Mouse (Mus musculus): ENCODE measurements around the gene Olfr1423. TPM values are rescaled to one million over a fixed set of nuclear protein-coding genes. Genes with fewer than 3 reads are reported as not detected.
"Not testable (repeated sequence)": the region's sequence is repeated elsewhere in the genome, so short reads cannot be mapped to it uniquely, and the experiment has no call there.

Olfr1423 gene
- total RNA-seq, 2 experiments from 2014 or later = not detected

- DNase-seq (ENCODE audit: low spot score in 2 of 2) = peak in 1 of 2 experiments; percentile 32
Measured at GRCm38 (mm10) chr19:12007105-12007931, 33.8 kb downstream of the Olfr1423 start.

GRCm38 (mm10) chr19:12006361-12006947 is 34.7 kb downstream of the Olfr1423 start:
- DNase-seq (ENCODE audit: low spot score in 2 of 2) = no peak

GRCm38 (mm10) chr19:12005376-12006360 is 35.4 kb downstream of the Olfr1423 start:
- DNase-seq (ENCODE audit: low spot score in 2 of 2) = peak; percentile 57 to 63

GRCm38 (mm10) chr19:12004216-12005008 is 36.7 kb downstream of the Olfr1423 start:
- no peak for DNase-seq (ENCODE audit: low spot score in 2 of 2)

- no peak for DNase-seq (ENCODE audit: low spot score in 2 of 2)
Measured at GRCm38 (mm10) chr19:12003568-12003967, 37.5 kb downstream of the Olfr1423 start.

- no peak for DNase-seq (ENCODE audit: low spot score in 2 of 2)
Measured at GRCm38 (mm10) chr19:12002791-12003190, 38.3 kb downstream of the Olfr1423 start.

- DNase-seq (ENCODE audit: low spot score in 2 of 2) = no peak
Measured at GRCm38 (mm10) chr19:12002125-12002524, 39.0 kb downstream of the Olfr1423 start.

GRCm38 (mm10) chr19:12001686-12002085 is 39.4 kb downstream of the Olfr1423 start:
- DNase-seq (ENCODE audit: low spot score in 2 of 2) = no peak

- DNase-seq (ENCODE audit: low spot score in 2 of 2) = no peak
Measured at GRCm38 (mm10) chr19:11995722-11996448, 45.2 kb downstream of the Olfr1423 start.

GRCm38 (mm10) chr19:11994703-11995431 is 46.2 kb downstream of the Olfr1423 start:
- DNase-seq (ENCODE audit: low spot score in 2 of 2) = no peak

GRCm38 (mm10) chr19:11992441-11993029 is 48.6 kb downstream of the Olfr1423 start:
- DNase-seq (ENCODE audit: low spot score in 2 of 2) = no peak

- no peak for DNase-seq (ENCODE audit: low spot score in 2 of 2)
Measured at GRCm38 (mm10) chr19:11992034-11992433, 49.1 kb downstream of the Olfr1423 start.

- DNase-seq (ENCODE audit: low spot score in 2 of 2) = no peak
Measured at GRCm38 (mm10) chr19:11989334-11989733, 51.8 kb downstream of the Olfr1423 start.

- no peak for DNase-seq (ENCODE audit: low spot score in 2 of 2)
Measured at GRCm38 (mm10) chr19:11987841-11988240, 53.3 kb downstream of the Olfr1423 start.

- DNase-seq (ENCODE audit: low spot score in 2 of 2) = not testable (repeated sequence)
Measured at GRCm38 (mm10) chr19:11984614-11985013, 56.5 kb downstream of the Olfr1423 start.

Measured in adrenal gland, postnatal 4 days (tissue).